12 mouse cellular contexts compared by ENCODE assay signal in the genomic region with DNA sequence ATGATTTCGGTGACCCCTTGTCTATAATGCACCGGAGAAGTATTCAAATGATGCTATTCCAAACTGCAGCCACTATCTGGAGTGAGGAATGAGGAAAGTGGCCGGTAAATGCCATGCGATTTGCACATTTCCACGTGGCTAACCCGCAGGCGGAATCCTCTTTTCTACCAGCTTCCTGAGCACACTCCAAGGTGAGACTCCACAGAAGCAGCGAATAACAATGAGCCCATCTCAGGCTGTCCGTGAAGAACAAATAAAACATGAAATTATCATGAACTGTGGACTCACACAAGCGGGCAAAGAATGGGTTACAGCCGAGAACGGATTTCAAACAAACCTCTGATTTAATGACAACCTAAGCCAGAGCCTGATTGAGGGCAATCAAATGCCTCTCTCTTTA.
DNase-seq lines count a peak whose midpoint lies in the region; ATAC-seq and TF ChIP-seq lines count a peak whose summit lies in the region.
"Had no signal": no experiment of that assay in that cellular context is flagged by ENCODE, and none has a peak within 500 bp of the region (broad histone marks: within the 10 kb centered on the region; RNA-seq: fewer than 3 reads in every experiment).

No protein-coding gene starts in this region.

- intact Hi-C loops in heart, postnatal 10 days (cut with DNase I), result no loop called here

- no peak for TF ChIP-seq POLR2A in testis, adult 2 months (IDR thresholded peaks at IDR 0.05; ENCODE audit: control insufficient read depth, low read depth, low read length)
- no peak for TF ChIP-seq POLR2A in lung, adult 2 months (IDR thresholded peaks at IDR 0.05; ENCODE audit: borderline replicate concordance, extremely low read depth, low read depth, low read length)

- TF ChIP-seq CTCF in testis, adult 2 months (IDR thresholded peaks at IDR 0.05; ENCODE audit: control insufficient read depth, insufficient read depth, insufficient replicate concordance, low read depth, low read length), result no peak
- no peak for TF ChIP-seq CTCF in lung, adult 2 months (IDR thresholded peaks at IDR 0.05; ENCODE audit: insufficient read depth, low read length)

- WGBS in midbrain, embryonic 14.5 days, result 61% methylated on average over 12 of the region's 12 CpGs
- WGBS in lung, adult 2 months, result 85% methylated on average over 12 of the region's 12 CpGs

- H3K9ac ChIP-seq in midbrain, embryonic 14.5 days (replicated peaks; ENCODE audit: low read length), result no peak overlapping the region; the same call in 1 of the 2 replicates
- H3K9ac ChIP-seq: limb, embryonic 15.5 days; lung, embryonic 15.5 days had no signal

- ATAC-seq in midbrain, embryonic 14.5 days (ENCODE audit: low FRiP score, low TSS enrichment), result no peak; the same call in 1 of the 2 replicates

- H3K27me3 ChIP-seq in testis, adult 2 months (ENCODE audit: control insufficient read depth, insufficient read depth, low read length), result no peaks in the 10 kb centered on the region
- no peaks in the 10 kb centered on the region for H3K27me3 ChIP-seq in midbrain, embryonic 14.5 days (ENCODE audit: control insufficient read depth, insufficient read depth, low read length)
- H3K27me3 ChIP-seq: limb, embryonic 15.5 days; lung, embryonic 15.5 days had no signal

- peaks cover 6% of the 10 kb centered on the region for H3K4me1 ChIP-seq in testis, adult 2 months (ENCODE audit: control insufficient read depth, insufficient read depth, low read length)
- H3K4me1 ChIP-seq in midbrain, embryonic 14.5 days (ENCODE audit: control insufficient read depth, insufficient read depth, low read length), result peaks cover 3% of the 10 kb centered on the region; the same call in 1 of the 2 replicates
- no peaks in the 10 kb centered on the region for H3K4me1 ChIP-seq in lung, adult 2 months (ENCODE audit: control insufficient read depth, insufficient read depth, low read length)
- H3K4me1 ChIP-seq: limb, embryonic 15.5 days; lung, embryonic 15.5 days had no signal

- H3K36me3 ChIP-seq in testis, adult 2 months (ENCODE audit: control insufficient read depth, insufficient read depth, low read length), result no peaks in the 10 kb centered on the region
- H3K36me3 ChIP-seq in midbrain, embryonic 14.5 days (ENCODE audit: control insufficient read depth, insufficient read depth, low read length), result no peaks in the 10 kb centered on the region
- H3K36me3 ChIP-seq: limb, embryonic 15.5 days; lung, embryonic 15.5 days had no signal

- H3K4me3 ChIP-seq in testis, adult 2 months (ENCODE audit: control insufficient read depth, low read depth, low read length), result peak overlapping the region; percentile 68
- 0 out of 2 replicates have a peak overlapping the region, but pooled peaks have one; percentile 15 for H3K4me3 ChIP-seq in midbrain, embryonic 14.5 days (replicated peaks; ENCODE audit: low read depth, low read length)
- H3K4me3 ChIP-seq in lung, adult 2 months (replicated peaks; ENCODE audit: extremely low read depth, low read depth, low read length), result no peak overlapping the region
- H3K4me3 ChIP-seq: limb, embryonic 15.5 days; lung, embryonic 15.5 days had no signal

- H3K9me3 ChIP-seq in midbrain, embryonic 14.5 days (ENCODE audit: control insufficient read depth, low read length), result no peaks in the 10 kb centered on the region
- H3K9me3 ChIP-seq: limb, embryonic 15.5 days; lung, embryonic 15.5 days had no signal

- DNase-seq in heart, adult 11 months, result peak; percentile 57
- no peak for DNase-seq in heart, postnatal 10 days
- no peak for DNase-seq in testis, postnatal 14 days (ENCODE audit: low spot score)
- DNase-seq in midbrain, embryonic 14.5 days, result peak; percentile 56
- DNase-seq in lung, adult 2 months, result no peak
- DNase-seq in urinary bladder, postnatal 25 days (ENCODE audit: low spot score), result no peak
- no peak for DNase-seq in T-cell, adult 2 months (ENCODE audit: low spot score)
- DNase-seq: adrenal gland, postnatal 36 days; kidney, postnatal 10 days had no signal

- peak overlapping the region; percentile 37 for H3K4me2 ChIP-seq in midbrain, embryonic 14.5 days (ENCODE audit: low read length)
- H3K4me2 ChIP-seq: limb, embryonic 15.5 days; lung, embryonic 15.5 days had no signal

- H3K27ac ChIP-seq in testis, adult 2 months (ENCODE audit: control insufficient read depth, insufficient read depth, low read depth, low read length), result no peak overlapping the region
- H3K27ac ChIP-seq in midbrain, embryonic 14.5 days (replicated peaks; ENCODE audit: low read depth, low read length), result peak overlapping the region; percentile 73
- H3K27ac ChIP-seq: limb, embryonic 15.5 days; lung, embryonic 15.5 days had no signal

Comparison
In these comparisons a context has a peak if more than half of its experiments do, and no peak if none do; other contexts are left out.
1. DNase-seq: peak in heart, adult 11 months (single experiment) and midbrain, embryonic 14.5 days (single experiment); none in heart, postnatal 10 days (0 of 2), testis, postnatal 14 days (single experiment), lung, adult 2 months (single experiment), urinary bladder, postnatal 25 days (single experiment) and T-cell, adult 2 months (single experiment).